Mouse (Mus musculus): Measurements from ENCODE around the gene Slc5a7. TPM values are rescaled to one million over a fixed set of nuclear protein-coding genes. Genes with fewer than 3 reads are reported as not detected.

Slc5a7 gene
- polyA plus RNA-seq (2015; fragmentation: Nextera tagmentation; extraction: Ambion mirVana), result 0.79 and 1.2 TPM in 2 replicates

- no peak for ATAC-seq (ENCODE audit: insufficient number of reproducible peaks, low FRiP score, low TSS enrichment, low read depth)
- Histone ChIP-seq H3K4me2 (replicated peaks) (peak within 1 kb of the TSS; percentile 87), H3K4me1 (peaks cover 4% of the 10 kb centered on the region; the same call in 1 of the 2 replicates), H3K27ac (replicated peaks) (no peak within 1 kb of the TSS), H3K36me3 (no peaks in the 10 kb centered on the region), H3K9me3 (replicated peaks) (no peaks in the 10 kb centered on the region), H3K4me3 (replicated peaks) (peak within 1 kb of the TSS; percentile 41), H3K9ac (peak within 1 kb of the TSS; percentile 24; the same call in 1 of the 2 replicates), H3K27me3 (0 out of 2 replicates have a peak, but pooled peaks cover 6% of the 10 kb centered on the region)
- WGBS, result 55% methylated on average over 1 of the region's 1 CpGs
These were observed at the start of gene Slc5a7 for GRCm38 (mm10) chr17:54298934-54299333. TSS of gene Slc5a7 (minus strand) at chr17:54299034.

DNA sequence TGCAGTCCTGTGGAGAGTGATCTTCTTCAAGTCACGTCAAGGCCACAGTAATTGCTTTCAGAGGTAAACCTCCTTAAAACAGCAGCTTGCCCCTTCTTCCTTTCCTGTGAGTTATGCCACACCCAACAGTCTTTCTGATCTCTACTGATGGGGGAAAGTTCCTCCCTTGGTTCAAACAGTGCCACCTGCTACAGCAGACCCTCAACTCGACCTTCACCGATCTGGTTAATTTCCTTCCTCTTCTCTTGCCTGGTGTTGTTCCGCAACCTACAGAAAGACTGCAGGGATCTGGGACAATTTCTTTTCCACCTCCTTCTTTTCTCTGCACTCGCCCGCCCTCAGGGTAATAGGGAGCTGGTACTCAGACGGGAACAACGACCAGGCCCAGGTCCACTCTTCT lies 48.8 kb upstream of the Slc5a7 start:
- Histone ChIP-seq H3K27me3 (no peaks in the 10 kb centered on the region), H3K9ac (no peak overlapping the region), H3K4me2 (replicated peaks) (no peak overlapping the region), H3K9me3 (replicated peaks) (no peaks in the 10 kb centered on the region), H3K4me3 (replicated peaks) (no peak overlapping the region), H3K4me1 (no peaks in the 10 kb centered on the region), H3K27ac (replicated peaks) (no peak overlapping the region), H3K36me3 (no peaks in the 10 kb centered on the region)
- 78% methylated on average over 8 of the region's 8 CpGs for WGBS
- no peak for ATAC-seq (ENCODE audit: insufficient number of reproducible peaks, low FRiP score, low TSS enrichment, low read depth)

DNA sequence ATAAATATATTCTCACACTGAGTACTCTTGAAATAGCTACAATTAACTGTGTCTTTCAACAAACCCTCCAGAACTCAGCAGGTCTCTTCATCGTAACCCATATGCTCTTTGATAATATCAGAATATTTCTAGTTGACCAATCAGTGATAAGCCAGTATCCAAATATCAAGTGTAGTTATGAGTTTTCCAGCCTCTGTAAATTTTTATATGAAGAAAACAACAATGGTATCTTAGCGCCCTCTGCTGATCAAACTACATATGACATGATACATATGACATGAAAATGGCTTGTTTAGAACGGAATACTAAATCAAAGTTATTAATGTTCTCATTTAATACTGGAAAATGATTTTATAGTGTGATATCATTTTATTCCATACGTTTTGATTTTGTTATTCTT lies 44.6 kb upstream of the Slc5a7 start:
- Histone ChIP-seq H3K9ac (no peak overlapping the region), H3K9me3 (replicated peaks) (no peaks in the 10 kb centered on the region), H3K4me2 (replicated peaks) (no peak overlapping the region), H3K27ac (replicated peaks) (no peak overlapping the region), H3K36me3 (no peaks in the 10 kb centered on the region), H3K4me3 (replicated peaks) (no peak overlapping the region), H3K27me3 (no peaks in the 10 kb centered on the region), H3K4me1 (no peaks in the 10 kb centered on the region)
- no peak for ATAC-seq (ENCODE audit: insufficient number of reproducible peaks, low FRiP score, low TSS enrichment, low read depth)
- 16% methylated on average over 4 of the region's 4 CpGs for WGBS

DNA sequence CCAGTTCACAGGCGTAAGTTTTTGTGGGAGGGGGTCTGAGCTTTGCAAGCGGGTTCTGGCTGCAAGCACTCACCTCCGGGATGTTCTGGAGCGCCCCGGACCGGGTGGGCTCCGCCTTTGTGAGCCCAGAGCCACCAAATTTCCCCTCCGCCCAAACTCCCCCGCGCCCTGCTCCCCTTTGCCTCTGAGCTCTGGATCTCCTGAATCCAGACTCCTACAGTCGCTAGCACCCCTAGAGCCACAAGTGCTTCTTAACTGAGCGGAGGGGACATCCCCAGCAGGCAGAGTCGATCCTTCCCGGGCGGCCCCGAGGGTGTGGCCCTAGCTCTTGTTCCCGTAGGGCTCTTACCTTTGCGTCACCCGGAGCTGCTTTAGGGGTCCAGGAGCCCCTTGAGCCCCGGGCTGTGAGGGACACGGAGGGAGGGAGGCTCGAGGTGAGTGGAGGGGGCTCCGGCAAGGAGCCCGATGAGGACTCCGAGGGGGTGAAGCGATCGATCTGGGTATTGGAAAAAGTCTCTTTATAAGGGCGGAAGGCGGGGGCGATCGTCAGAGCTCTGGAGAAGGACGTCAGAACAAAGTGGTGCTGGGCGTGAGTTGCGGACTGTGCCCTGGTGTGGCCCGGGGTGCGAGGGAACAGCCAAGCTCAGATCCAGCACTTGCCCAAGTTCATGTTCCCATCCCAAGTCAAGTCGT lies 456 bp downstream of the Slc5a7 start:
- Histone ChIP-seq H3K4me2 (replicated peaks) (peak overlapping the region; percentile 87), H3K27ac (replicated peaks) (no peak overlapping the region), H3K27me3 (0 out of 2 replicates have a peak, but pooled peaks cover 6% of the 10 kb centered on the region), H3K4me3 (replicated peaks) (peak overlapping the region; percentile 41), H3K9ac (peak overlapping the region; percentile 24; the same call in 1 of the 2 replicates), H3K4me1 (peaks cover 4% of the 10 kb centered on the region; the same call in 1 of the 2 replicates), H3K9me3 (replicated peaks) (no peaks in the 10 kb centered on the region), H3K36me3 (no peaks in the 10 kb centered on the region)
- 2% methylated on average over 37 of the region's 37 CpGs for WGBS
- ATAC-seq (ENCODE audit: insufficient number of reproducible peaks, low FRiP score, low TSS enrichment, low read depth), result 0 out of 2 replicates have a peak, but pooled peaks have one; percentile 15

DNA sequence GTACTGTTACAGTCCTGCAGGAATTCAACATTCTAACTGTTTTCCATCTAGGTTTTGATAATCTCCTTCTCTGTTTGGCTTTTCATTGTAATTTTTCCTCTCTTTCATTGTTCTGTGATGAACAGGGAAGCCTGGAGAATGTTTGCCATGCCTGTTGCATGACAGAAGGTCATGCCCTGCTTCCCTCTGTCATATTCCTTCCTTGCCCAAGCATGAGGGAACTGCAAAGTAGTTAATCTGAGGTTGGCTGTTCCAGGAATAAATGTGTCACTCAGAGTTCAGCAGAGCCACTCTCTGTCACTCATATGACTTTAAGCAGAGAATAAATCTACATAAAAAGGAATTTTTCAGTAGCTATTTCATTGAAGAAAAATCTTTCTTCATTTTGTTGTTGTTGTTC lies 48.1 kb downstream of the Slc5a7 start:
- no peak for ATAC-seq (ENCODE audit: insufficient number of reproducible peaks, low FRiP score, low TSS enrichment, low read depth)
- Histone ChIP-seq H3K27ac (replicated peaks) (no peak overlapping the region), H3K27me3 (no peaks in the 10 kb centered on the region), H3K9me3 (replicated peaks) (no peaks in the 10 kb centered on the region), H3K4me1 (no peaks in the 10 kb centered on the region), H3K4me3 (replicated peaks) (no peak overlapping the region), H3K36me3 (no peaks in the 10 kb centered on the region), H3K9ac (no peak overlapping the region), H3K4me2 (replicated peaks) (no peak overlapping the region)

DNA sequence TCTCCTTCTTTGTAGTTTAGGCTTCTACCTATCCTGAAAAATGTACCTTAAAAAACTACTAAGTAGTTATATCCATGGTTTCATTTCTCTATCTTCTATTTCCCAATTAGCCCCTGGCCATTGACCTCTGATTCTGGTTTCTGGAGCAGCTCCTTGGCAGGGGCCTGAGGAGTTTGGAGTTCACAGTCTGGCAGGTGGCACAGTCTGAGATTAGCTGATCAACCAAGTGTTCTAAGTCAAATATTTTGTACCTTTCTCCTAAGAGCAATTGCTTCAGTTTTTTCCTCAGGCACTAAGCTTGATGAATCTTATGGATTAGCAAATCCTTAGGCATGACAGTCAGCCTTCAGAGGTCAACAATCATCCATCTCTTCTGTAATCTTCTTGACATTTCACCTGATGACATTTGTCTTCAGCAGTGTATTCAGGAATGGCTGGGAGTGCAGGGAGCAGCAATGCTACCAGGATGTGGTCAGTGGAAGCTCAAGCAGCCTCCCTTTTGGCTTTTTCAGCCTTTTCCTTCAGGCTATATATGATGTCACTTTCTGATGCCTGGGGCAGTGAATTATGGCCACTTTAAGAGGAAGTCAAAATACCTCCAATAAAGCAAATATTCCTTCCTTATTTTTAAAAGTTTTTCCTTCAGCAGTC lies 55.1 kb downstream of the Slc5a7 start:
- H3K4me2 ChIP-seq (replicated peaks), result no peak overlapping the region
- no peaks in the 10 kb centered on the region for H3K36me3 ChIP-seq
- no peak for ATAC-seq (ENCODE audit: insufficient number of reproducible peaks, low FRiP score, low TSS enrichment, low read depth)
- no peaks in the 10 kb centered on the region for H3K9me3 ChIP-seq (replicated peaks)
- no peak overlapping the region for H3K27ac ChIP-seq (replicated peaks)
- no peaks in the 10 kb centered on the region for H3K27me3 ChIP-seq
- no peak overlapping the region for H3K9ac ChIP-seq
- H3K4me3 ChIP-seq (replicated peaks), result no peak overlapping the region
- H3K4me1 ChIP-seq, result no peaks in the 10 kb centered on the region

DNA sequence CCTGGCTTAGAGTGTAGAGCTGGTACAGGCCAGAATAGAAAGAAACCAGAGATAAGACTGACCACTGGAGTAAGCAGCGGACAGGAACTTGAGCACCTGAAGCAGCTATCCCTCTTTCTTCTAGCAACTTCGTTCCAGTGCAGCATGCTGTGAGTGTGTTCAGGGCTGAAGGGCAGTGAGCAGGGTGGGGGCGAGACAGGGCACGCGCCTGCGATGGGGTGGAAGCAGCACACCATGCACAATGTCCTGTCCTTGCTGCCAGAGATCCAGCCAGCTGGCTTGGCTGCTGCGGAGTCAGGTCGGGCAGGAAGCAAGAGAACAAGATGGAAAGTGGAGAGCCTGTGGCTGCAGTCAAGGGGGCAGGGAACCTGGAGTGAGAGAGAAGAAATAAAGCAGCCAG lies 59.4 kb downstream of the Slc5a7 start:
- Histone ChIP-seq H3K36me3 (no peaks in the 10 kb centered on the region), H3K4me3 (replicated peaks) (no peak overlapping the region), H3K9me3 (replicated peaks) (no peaks in the 10 kb centered on the region), H3K27me3 (no peaks in the 10 kb centered on the region), H3K4me2 (replicated peaks) (no peak overlapping the region), H3K27ac (replicated peaks) (no peak overlapping the region), H3K4me1 (no peaks in the 10 kb centered on the region), H3K9ac (no peak overlapping the region)
- 68% methylated on average over 8 of the region's 8 CpGs for WGBS
- no peak for ATAC-seq (ENCODE audit: insufficient number of reproducible peaks, low FRiP score, low TSS enrichment, low read depth)

Measured in embryonic facial prominence, embryonic 15.5 days (tissue).